Mouse (Mus musculus) embryo, embryonic 11 days (tissue): ENCODE measurements at regions not wholly inside any gene's neighbourhood (a gene's known extent, or its start where the extent isn't known, plus 50 kb on each side); places are given as distances from the start of the nearest gene placed in this dataset.

Experiments
- DNase-seq: peaks from one replicate; pipeline ENCODE4 v3.0.0-alpha.2; 2015

GRCm38 (mm10) chr16:78156138-78156875, 145.0 kb upstream of the Cxadr start:
- peak; percentile 69 for DNase-seq

DNA sequence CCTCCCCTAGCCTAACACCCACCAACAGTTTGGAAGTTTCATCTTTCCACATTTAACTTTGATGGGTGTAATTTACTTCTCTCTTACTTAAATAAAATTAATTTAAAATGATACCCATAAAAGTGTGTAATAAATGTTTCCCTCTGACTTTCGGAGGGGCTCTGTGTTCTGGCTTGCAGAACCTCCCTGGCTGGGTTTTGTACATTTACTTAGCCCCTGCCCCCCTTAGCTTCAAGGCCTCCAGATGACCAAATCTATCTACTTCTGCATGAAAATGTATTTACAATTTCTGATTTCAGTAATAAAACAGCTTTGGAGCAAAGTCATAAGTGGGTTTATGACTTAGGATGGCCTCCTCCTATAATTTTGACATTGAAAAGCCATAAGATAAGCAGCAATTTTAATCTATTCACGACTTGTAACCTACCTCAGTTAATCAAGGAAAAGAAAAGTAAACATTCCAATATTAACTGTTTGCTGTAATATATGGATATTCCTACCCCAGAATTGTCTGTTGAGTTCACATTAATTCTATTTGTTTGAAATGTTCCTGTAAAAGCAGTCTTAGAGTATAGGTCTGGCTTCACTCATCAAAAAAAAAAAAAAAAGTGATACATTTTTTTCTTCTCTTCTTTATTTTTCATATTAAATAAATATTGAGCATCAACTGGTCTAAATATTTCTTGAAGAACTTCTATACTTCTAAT, 147.2 kb upstream of the Cxadr start:
- no peak for DNase-seq

DNA sequence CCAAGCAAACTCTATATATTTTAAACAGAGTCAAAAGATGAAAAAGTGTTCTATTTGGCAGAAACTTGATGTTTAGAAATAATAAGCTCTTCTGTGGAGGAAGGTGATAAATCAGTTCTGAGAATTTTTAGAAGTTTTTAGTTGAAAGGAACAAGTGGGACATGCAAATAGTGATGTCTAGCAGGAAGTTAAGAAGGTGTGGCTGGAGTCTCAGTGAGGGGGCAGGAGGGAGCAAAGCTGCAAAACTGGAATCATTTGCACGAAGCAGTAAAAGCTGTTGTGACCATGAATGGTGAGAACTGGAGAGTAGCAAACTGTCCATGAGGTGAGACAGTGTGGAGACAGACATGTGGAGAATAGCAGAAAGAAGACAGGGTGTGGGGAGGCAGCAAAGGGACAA, 157.1 kb upstream of the Cxadr start:
- no peak for DNase-seq

DNA sequence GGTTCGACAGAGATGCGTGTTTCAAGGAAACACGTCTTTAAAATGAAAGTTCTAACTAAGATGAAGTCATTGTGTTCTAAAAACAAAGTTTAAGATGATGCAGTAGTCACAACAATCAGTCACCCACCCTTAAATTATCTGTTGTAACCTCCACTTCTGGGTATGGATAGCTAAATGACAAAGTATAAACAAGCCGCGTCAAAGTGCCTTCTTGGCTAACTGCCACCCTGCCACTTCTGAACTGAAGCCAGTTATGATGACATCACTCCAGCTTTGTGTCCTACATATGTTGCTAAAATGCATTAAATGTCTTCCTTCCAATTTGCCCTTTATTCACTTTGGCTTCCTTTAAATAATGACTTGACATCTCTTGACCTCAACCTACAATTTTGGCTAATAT, 165.8 kb upstream of the Cxadr start:
- no peak for DNase-seq

GRCm38 (mm10) chr16:78134531-78134930, 166.8 kb upstream of the Cxadr start:
- no peak for DNase-seq

DNA sequence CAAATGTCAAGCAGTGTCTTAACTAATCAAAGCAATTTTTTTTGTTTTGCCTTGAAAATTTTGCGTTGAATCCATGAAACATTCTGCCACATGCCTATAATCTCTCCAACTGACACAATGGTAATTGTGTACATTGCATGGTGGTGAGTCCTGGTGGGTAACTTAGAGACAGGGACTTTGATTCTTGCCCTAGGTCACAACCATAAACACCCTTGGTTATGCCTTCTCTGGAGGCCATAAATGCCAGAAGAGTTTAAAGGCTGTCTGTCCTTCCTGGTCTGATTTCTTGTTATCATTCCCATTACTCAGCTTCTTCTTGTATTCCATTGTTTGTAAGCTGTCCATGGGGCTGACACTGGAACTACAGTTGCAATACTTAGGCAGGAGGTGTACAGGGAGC, 179.6 kb upstream of the Cxadr start:
- no peak for DNase-seq

DNA sequence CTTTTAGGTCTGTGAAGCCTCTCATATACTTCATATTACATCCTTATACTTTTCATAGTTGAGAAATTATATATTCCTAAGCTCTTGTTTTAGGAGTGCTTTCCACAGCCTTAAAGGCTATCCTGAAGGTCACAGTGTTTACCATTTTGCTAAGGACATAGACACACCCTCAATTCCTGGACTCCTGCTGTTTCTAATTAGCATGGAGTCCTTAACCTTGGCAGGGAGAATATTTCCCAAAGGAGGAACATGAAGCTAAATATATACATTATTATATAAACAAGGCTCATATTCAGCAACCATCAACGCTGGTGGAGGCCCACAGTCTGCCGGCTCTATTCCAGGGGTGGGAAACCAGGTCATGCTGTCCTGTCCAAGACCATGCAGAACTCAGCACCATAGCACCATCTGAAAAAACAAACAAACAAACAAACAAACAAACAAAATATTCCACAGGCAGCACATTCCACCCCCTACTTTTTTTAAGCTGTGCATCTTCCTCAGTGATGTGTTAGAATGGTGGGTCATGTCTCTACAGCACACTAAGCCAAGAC, 180.9 kb upstream of the Cxadr start:
- no peak for DNase-seq

GRCm38 (mm10) chr16:78104246-78104645, 197.0 kb upstream of the Cxadr start:
- DNase-seq = no peak

DNA sequence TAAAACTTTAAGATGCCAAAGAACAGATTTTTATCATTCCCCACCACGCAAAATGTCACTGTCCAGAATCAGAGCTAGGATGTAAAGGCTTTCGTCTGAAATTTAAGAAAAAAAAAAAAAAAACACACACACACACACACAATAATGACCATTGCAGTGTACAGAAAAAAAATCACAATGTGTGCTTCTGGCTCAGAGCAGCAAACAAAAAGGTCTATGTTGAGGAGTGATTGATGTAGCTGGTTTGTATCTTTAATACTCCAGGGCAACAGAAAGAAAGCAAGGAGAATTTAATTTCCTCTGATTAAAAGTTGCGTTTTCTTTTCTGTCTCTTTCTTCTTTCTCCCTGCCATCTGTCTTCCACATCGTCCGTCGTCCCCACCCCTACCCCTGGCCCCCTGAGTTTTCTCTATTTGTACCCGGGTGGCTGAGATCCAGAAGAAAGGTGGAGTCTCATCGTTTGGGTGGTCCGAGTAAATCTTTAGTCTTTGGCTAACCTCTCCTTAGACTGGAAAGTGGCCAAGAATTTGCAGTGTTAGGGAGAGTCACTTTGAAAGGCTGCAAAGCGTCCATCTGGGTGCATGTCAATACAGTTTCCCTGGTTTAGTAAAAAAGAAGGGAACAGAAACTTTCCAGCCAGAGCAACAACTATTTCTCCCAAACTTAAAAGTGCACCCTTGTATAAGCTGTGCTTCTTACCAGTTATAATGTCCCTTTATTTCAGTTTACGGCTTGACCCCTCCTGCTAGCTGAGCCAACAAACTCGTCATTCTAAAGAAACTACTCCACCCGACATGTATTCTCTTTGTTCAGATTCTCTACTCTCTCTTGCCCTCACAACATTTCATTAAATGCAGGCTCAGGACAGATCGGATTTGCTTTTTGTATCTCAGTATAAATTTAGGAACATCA, 199.6 kb upstream of the Cxadr start:
- DNase-seq = peak; percentile 51

DNA sequence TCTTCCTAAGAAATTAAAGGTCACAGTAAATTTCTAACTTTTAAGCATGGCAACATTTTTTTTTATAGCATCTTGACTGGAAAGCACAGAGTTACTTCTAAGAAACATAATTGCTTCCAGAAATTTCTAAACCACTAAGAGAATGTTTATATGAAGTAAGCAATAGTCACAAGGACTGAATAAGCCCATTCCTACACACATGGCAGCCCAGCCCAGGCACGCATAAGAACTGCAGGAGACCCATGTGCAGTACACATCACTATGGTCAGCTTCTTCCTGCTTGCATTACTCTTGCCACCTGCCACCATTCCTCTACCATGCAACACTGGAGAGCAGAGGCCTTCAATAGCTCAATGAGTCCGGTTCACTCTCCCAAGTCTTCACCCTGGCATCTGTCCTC, 201.4 kb upstream of the Cxadr start:
- no peak for DNase-seq

GRCm38 (mm10) chr16:78099114-78099513, 202.2 kb upstream of the Cxadr start:
- DNase-seq = no peak

- DNase-seq = no peak
Observed at GRCm38 (mm10) chr16:78098555-78098954, 202.7 kb upstream of the Cxadr start.

- DNase-seq = no peak
Observed at GRCm38 (mm10) chr16:78096571-78096970, 204.7 kb upstream of the Cxadr start.

DNA sequence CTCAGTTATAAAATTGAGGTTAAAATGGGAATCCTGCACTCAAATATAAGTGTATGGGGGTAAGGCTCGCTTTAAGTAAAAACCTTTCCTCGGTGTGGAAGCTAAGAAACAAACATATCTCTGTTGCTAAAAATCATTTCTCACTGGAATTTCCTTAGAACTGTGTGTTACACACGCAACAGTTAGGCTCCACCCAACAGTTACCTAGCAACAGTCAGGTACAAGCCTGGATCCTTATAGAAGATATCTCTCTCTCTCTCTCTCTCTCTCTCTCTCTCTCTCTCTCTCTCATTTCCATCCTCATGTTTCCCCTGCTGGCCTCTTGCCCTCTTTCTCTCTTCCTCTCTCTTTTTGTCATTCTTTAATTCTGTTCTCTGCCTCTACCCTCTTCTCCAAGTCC, 211.1 kb upstream of the Cxadr start:
- no peak for DNase-seq

DNA sequence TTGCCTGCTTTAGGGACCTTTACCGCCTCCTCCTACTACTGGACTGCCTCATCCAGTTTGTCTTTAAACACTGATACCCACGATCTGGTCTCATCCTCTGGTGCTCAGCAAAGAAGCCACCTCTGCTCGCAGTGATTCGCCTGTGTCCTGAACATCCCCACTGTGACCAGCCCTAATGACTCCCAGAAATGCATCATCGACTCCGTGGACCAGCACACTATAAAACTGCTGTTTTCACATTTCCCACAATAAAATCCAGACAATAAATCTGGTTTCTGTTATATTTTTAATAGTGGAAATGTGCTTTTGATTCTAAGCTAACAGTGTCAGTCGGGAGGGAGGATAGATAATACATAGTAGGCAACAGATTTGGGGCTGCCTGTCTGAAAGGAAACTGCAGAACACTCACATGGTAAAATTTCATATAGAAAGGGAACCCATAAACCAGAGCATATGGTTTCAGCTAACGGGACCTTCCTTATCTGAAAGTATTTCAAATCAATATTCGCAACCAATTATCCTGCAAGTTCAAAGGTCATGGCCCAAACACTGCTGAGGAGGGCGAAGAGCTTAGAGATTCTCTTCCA, 233.7 kb upstream of the Cxadr start:
- DNase-seq = no peak

GRCm38 (mm10) chr16:78060516-78060915, 240.8 kb upstream of the Cxadr start:
- DNase-seq = no peak

GRCm38 (mm10) chr16:78057549-78057948, 243.7 kb upstream of the Cxadr start:
- peak; percentile 14 for DNase-seq

DNA sequence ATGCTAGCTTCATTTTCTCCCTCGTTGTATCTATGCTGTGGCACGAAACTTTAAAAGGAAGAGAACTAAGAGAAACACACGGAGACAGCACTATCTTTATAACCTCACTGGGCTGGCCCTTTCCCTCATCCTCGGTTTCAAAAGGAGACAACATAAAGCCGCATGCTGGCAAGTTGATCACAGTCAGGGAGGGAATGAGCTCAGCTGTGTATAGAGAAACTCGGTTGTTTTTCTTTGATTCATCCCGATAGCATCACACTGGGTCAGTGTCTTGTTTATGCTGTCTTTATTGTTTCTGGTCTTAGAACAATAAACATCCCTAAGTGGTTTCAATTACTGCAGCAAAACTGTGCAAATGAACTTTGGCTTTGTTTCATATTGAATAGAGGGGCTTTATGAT, 249.2 kb upstream of the Cxadr start:
- no peak for DNase-seq

- peak; percentile 37 for DNase-seq
Observed at GRCm38 (mm10) chr16:78040149-78040920, 261.0 kb upstream of the Cxadr start.

GRCm38 (mm10) chr16:78019605-78020285, 281.5 kb upstream of the Cxadr start:
- no peak for DNase-seq

DNA sequence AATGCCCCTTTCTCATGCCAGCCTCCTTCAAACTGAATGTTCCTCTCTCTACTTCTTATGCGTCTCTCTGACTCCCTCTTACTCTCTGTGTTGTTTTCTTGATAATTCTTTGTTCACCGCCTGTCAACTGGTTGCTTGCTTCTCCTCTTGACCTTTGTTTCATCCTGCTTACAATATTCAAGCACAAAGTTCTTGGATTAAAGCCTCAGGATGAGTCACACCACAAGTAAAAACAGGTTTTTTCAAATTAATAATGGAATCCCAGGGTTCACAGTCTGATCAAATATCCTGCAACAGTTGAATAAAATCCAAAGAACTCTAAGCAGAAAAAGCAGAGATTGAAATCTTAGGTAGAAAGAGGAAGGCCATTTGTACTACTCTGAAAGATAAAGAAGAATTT, 285.9 kb upstream of the Cxadr start:
- DNase-seq = no peak
